Mouse (Mus musculus): ENCODE data around the gene Cog2.

- TF ChIP-seq CTCF (conservative IDR thresholded peaks at IDR 0.05; ENCODE audit: low read length) = no peak
- no peak for TF ChIP-seq POU5F1 (IDR thresholded peaks at IDR 0.05; ENCODE audit: borderline replicate concordance, low read length)
- no peak for TF ChIP-seq NANOG (IDR thresholded peaks at IDR 0.05; ENCODE audit: borderline replicate concordance, low read length)
Measured at GRCm38 (mm10) chr8:124489311-124489710, 31.3 kb upstream of the Cog2 start.

All from E14TG2a.4 (cell line).